Mouse (Mus musculus): Measurements from ENCODE around the gene Slc44a2. TPM values are rescaled to one million over a fixed set of nuclear protein-coding genes. Genes with fewer than 3 reads are reported as not detected.

Gene Slc44a2
- polyA plus RNA-seq, 1 experiment from 2014 or later, result 92.7 TPM

GRCm38 (mm10) chr9:21328041-21328440, 7.5 kb downstream of the Slc44a2 start:
- 78% methylated on average over 3 of the region's 3 CpGs for WGBS
- no peak for DNase-seq (ENCODE audit: low spot score)
- Histone ChIP-seq H3K9me3 (no peaks in the 10 kb centered on the region), H3K4me1 (peaks cover 17% of the 10 kb centered on the region), H3K36me3 (replicated peaks) (peaks cover 36% of the 10 kb centered on the region), H3K27me3 (replicated peaks; ENCODE audit: low read depth, poor library complexity, severe bottlenecking) (no peaks in the 10 kb centered on the region), H3K4me3 (no peak overlapping the region), H3K27ac (replicated peaks) (no peak overlapping the region)

GRCm38 (mm10) chr9:21329041-21329440, 8.5 kb downstream of the Slc44a2 start:
- WGBS, result 85% methylated on average over 3 of the region's 5 CpGs
- Histone ChIP-seq H3K36me3 (replicated peaks) (peaks cover 35% of the 10 kb centered on the region), H3K27me3 (replicated peaks; ENCODE audit: low read depth, poor library complexity, severe bottlenecking) (no peaks in the 10 kb centered on the region), H3K4me3 (no peak overlapping the region), H3K27ac (replicated peaks) (no peak overlapping the region), H3K4me1 (peaks cover 21% of the 10 kb centered on the region), H3K9me3 (no peaks in the 10 kb centered on the region)
- no peak for DNase-seq (ENCODE audit: low spot score)

- no peak overlapping the region for H3K4me3 ChIP-seq
- peaks cover 21% of the 10 kb centered on the region for H3K4me1 ChIP-seq
- H3K27me3 ChIP-seq (replicated peaks; ENCODE audit: low read depth, poor library complexity, severe bottlenecking), result no peaks in the 10 kb centered on the region
- no peaks in the 10 kb centered on the region for H3K9me3 ChIP-seq
- H3K27ac ChIP-seq (replicated peaks), result no peak overlapping the region
- WGBS, result 92% methylated on average over 10 of the region's 10 CpGs
- H3K36me3 ChIP-seq (replicated peaks), result peaks cover 28% of the 10 kb centered on the region
- no peak for DNase-seq (ENCODE audit: low spot score)
These were observed 9.3 kb downstream of the Slc44a2 start for GRCm38 (mm10) chr9:21329699-21330289.

- DNase-seq (ENCODE audit: low spot score), result no peak
- H3K27me3 ChIP-seq (replicated peaks; ENCODE audit: low read depth, poor library complexity, severe bottlenecking), result no peaks in the 10 kb centered on the region
- WGBS, result 88% methylated on average over 12 of the region's 12 CpGs
- peaks cover 15% of the 10 kb centered on the region for H3K36me3 ChIP-seq (replicated peaks)
- H3K9me3 ChIP-seq, result no peaks in the 10 kb centered on the region
- H3K4me1 ChIP-seq, result peaks cover 21% of the 10 kb centered on the region
- H3K27ac ChIP-seq (replicated peaks), result no peak overlapping the region
- no peak overlapping the region for H3K4me3 ChIP-seq
These were observed 11.1 kb downstream of the Slc44a2 start for GRCm38 (mm10) chr9:21331365-21332140.

GRCm38 (mm10) chr9:21332161-21333061, 11.9 kb downstream of the Slc44a2 start:
- no peaks in the 10 kb centered on the region for H3K9me3 ChIP-seq
- H3K27ac ChIP-seq (replicated peaks), result 0 out of 2 replicates have a peak overlapping the region, but pooled peaks have one; percentile 25
- H3K36me3 ChIP-seq (replicated peaks), result peaks cover 14% of the 10 kb centered on the region; the same call in 1 of the 2 replicates
- no peak for DNase-seq (ENCODE audit: low spot score)
- peaks cover 22% of the 10 kb centered on the region for H3K4me1 ChIP-seq
- no peak overlapping the region for H3K4me3 ChIP-seq
- 44% methylated on average over 9 of the region's 9 CpGs for WGBS
- no peaks in the 10 kb centered on the region for H3K27me3 ChIP-seq (replicated peaks; ENCODE audit: low read depth, poor library complexity, severe bottlenecking)

GRCm38 (mm10) chr9:21333523-21333922, 13.0 kb downstream of the Slc44a2 start:
- no peak overlapping the region for H3K4me3 ChIP-seq
- WGBS, result 87% methylated on average over 1 of the region's 1 CpGs
- H3K36me3 ChIP-seq (replicated peaks), result peaks cover 14% of the 10 kb centered on the region; the same call in 1 of the 2 replicates
- H3K27me3 ChIP-seq (replicated peaks; ENCODE audit: low read depth, poor library complexity, severe bottlenecking), result no peaks in the 10 kb centered on the region
- peaks cover 28% of the 10 kb centered on the region for H3K4me1 ChIP-seq
- no peak for DNase-seq (ENCODE audit: low spot score)
- H3K27ac ChIP-seq (replicated peaks), result no peak overlapping the region
- no peaks in the 10 kb centered on the region for H3K9me3 ChIP-seq

- no peak for DNase-seq (ENCODE audit: low spot score)
These were observed 14.2 kb downstream of the Slc44a2 start for GRCm38 (mm10) chr9:21334747-21335146.

GRCm38 (mm10) chr9:21335391-21335790, 14.9 kb downstream of the Slc44a2 start:
- DNase-seq (ENCODE audit: low spot score), result no peak
- Histone ChIP-seq H3K27ac (replicated peaks) (no peak overlapping the region), H3K27me3 (replicated peaks; ENCODE audit: low read depth, poor library complexity, severe bottlenecking) (no peaks in the 10 kb centered on the region), H3K36me3 (replicated peaks) (peaks cover 17% of the 10 kb centered on the region), H3K9me3 (no peaks in the 10 kb centered on the region), H3K4me3 (no peak overlapping the region), H3K4me1 (peaks cover 28% of the 10 kb centered on the region)
- 79% methylated on average over 4 of the region's 4 CpGs for WGBS

More at GRCm38 (mm10) chr9:21334747-21335146, 14.2 kb downstream of the Slc44a2 start:
- H3K9me3 ChIP-seq, result no peaks in the 10 kb centered on the region
- no peak overlapping the region for H3K4me3 ChIP-seq
- peaks cover 28% of the 10 kb centered on the region for H3K4me1 ChIP-seq
- no peaks in the 10 kb centered on the region for H3K27me3 ChIP-seq (replicated peaks; ENCODE audit: low read depth, poor library complexity, severe bottlenecking)
- peaks cover 19% of the 10 kb centered on the region; the same call in 1 of the 2 replicates for H3K36me3 ChIP-seq (replicated peaks)
- H3K27ac ChIP-seq (replicated peaks), result no peak overlapping the region

- 86% methylated on average over 8 of the region's 8 CpGs for WGBS
- no peaks in the 10 kb centered on the region for H3K9me3 ChIP-seq
- no peak for DNase-seq (ENCODE audit: low spot score)
- H3K27ac ChIP-seq (replicated peaks), result no peak overlapping the region
- H3K36me3 ChIP-seq (replicated peaks), result peaks cover 21% of the 10 kb centered on the region
- H3K27me3 ChIP-seq (replicated peaks; ENCODE audit: low read depth, poor library complexity, severe bottlenecking), result no peaks in the 10 kb centered on the region
- H3K4me3 ChIP-seq, result no peak overlapping the region
- peaks cover 26% of the 10 kb centered on the region for H3K4me1 ChIP-seq
These were observed 16.0 kb downstream of the Slc44a2 start for GRCm38 (mm10) chr9:21336491-21336890.

GRCm38 (mm10) chr9:21337652-21338051, 17.2 kb downstream of the Slc44a2 start:
- no peaks in the 10 kb centered on the region for H3K27me3 ChIP-seq (replicated peaks; ENCODE audit: low read depth, poor library complexity, severe bottlenecking)
- peak; percentile 66 for DNase-seq (ENCODE audit: low spot score)
- peaks cover 15% of the 10 kb centered on the region for H3K4me1 ChIP-seq
- peaks cover 33% of the 10 kb centered on the region for H3K36me3 ChIP-seq (replicated peaks)
- H3K4me3 ChIP-seq, result peak overlapping the region; percentile 44
- H3K27ac ChIP-seq (replicated peaks), result peak overlapping the region; percentile 69
- 12% methylated on average over 20 of the region's 20 CpGs for WGBS
- H3K9me3 ChIP-seq, result no peaks in the 10 kb centered on the region

- Histone ChIP-seq H3K36me3 (replicated peaks) (peaks cover 59% of the 10 kb centered on the region), H3K9me3 (no peaks in the 10 kb centered on the region), H3K4me1 (peaks cover 7% of the 10 kb centered on the region), H3K27me3 (replicated peaks; ENCODE audit: low read depth, poor library complexity, severe bottlenecking) (no peaks in the 10 kb centered on the region), H3K4me3 (no peak overlapping the region), H3K27ac (replicated peaks) (no peak overlapping the region)
- 92% methylated on average over 4 of the region's 4 CpGs for WGBS
- no peak for DNase-seq (ENCODE audit: low spot score)
These were observed 19.9 kb downstream of the Slc44a2 start for GRCm38 (mm10) chr9:21340411-21340810.

- WGBS, result 73% methylated on average over 16 of the region's 16 CpGs
- H3K9me3 ChIP-seq, result no peaks in the 10 kb centered on the region
- no peaks in the 10 kb centered on the region for H3K4me1 ChIP-seq
- no peak overlapping the region for H3K4me3 ChIP-seq
- H3K27me3 ChIP-seq (replicated peaks; ENCODE audit: low read depth, poor library complexity, severe bottlenecking), result no peaks in the 10 kb centered on the region
- H3K27ac ChIP-seq (replicated peaks), result no peak overlapping the region
- H3K36me3 ChIP-seq (replicated peaks), result peaks cover 92% of the 10 kb centered on the region
- DNase-seq (ENCODE audit: low spot score), result no peak
These were observed 26.3 kb downstream of the Slc44a2 start for GRCm38 (mm10) chr9:21346627-21347365.
